Mouse (Mus musculus) adipocyte (in vitro differentiated cells): ENCODE measurements around the gene Col23a1.
A peak's percentile ranks its signal among the peaks of the same experiment; 100 is the strongest.

Experiments
- DNase-seq: peaks from one replicate; pipeline ENCODE4 v3.0.0-alpha.2; 2016; ENCODE audit warnings: low spot score

The Col23a1 gene

DNA sequence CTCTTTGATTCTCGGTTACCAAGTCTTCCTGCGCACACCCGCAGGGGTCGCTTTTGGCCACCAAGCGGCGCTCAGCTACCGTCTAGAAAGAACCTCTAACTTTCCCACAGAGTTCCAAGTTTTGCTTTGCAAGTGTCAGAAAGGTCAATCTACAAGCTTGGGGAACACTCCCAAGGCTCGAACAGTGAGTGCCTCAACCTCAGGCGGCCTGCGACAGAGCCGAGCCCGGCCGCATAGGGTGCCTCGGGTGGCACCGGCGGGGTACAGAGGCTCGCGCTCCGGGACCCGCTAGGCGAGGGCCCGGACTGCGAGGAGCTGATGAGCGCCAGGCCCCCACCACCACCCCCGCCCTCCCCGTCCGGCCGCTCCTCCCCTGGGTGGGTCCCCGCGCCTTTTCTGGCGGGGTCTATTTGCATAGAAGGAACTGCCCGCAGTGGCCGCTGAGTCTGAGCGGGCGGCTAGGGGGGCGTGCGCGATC is at the start of gene Col23a1:
Gene Col23a1 (plus strand): TSS at position 357 of the 478 bp plus-strand sequence.
- DNase-seq, result peak; percentile 81

DNA sequence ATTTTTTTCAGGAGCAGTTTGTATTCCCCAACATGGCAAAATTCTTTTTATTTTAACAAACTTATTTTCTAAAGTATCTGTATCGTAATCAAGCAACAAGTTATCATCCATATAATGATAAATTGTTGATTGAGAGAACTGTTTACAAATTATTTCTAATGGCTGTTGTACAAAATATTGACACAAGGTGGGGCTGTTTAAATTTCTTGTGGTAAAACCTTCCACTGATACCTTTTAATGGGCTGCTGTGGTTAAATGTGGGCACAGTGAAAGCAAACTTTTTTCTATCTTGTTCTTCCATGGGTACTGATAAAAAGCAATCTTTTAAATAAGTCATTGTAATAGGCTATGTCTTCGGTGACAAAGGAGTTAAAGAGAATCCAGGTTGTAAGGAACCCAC is 46.8 kb upstream of the Col23a1 start:
- no peak for DNase-seq

- DNase-seq, result no peak
Measured at GRCm38 (mm10) chr11:51257006-51257405, 32.7 kb upstream of the Col23a1 start.

DNA sequence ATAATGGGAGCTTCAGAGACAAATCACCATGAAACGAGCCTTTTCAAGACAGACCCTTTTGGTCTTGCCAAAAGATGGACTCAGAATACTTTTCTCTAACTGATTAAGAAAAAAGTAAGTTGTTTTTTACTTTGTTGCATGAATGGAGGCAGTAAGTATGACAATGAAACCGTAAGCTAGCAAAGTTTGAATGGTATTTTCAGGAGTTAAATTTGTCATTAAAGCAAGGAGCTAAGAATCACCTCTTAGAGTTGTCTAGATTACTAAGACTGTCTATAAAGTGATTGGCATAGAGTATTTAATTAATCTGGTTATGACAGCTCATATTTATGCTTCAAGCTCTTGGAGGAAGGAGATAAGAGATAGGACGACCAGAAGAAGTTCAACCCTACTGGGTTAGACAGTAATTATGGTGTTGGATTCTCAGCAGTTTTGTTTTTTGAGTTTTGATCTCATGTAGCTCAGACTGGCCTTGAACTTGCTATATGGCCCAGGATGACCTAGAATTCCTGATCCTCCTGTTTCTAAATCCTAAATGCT is 28.0 kb upstream of the Col23a1 start, which contains the start of gene Clk4:
Gene Clk4 (plus strand): TSS at position 51 of the 540 bp plus-strand sequence.
- DNase-seq, result no peak

DNA sequence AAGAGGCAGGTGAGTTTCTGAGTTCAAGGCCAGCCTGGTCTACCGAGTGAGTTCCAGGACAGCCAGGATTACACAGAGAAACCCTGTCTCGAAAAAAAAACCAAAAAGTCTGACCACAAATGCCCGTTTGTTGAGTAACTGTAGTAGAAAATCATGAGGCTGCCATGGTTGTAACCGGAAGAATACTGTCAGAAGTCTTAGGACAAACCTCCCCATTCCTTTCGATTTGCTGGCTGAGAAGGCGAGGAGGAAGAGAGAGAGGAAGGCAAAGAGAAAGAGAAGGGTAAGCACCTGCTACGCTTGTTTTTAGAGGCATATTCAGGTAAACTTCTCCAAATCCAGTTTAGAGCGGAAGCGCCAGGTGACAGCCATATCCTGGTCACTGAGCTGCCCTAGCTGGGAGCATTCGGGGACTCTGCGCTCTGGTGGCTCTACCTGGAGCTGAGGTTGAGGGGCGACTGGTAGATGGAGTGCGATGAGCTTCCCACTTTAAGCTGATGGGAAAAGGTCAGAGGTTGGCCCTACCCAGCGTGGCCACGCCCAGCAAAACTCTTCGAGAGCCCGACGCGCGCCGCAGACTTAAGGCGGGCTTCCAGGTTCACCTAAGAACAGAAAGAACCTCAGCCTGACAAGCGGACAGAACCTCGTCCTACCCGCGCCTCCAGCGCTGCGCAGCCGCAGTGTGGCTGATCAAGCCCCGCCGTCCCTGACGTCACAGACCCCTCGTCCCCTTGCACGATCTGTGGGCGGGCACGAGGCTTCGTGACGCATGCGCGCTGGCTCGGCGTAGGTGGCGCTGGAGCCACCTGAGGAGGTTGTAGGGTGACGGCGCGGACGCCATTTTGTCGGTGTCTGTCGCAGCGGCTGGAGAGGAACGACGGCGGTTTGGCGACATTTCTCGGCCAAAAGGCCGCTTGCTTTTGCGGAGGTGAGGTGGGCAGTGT is 27.1 kb upstream of the Col23a1 start, which contains the start of gene BC049762:
Gene BC049762 (minus strand): TSS at position 705 of the 944 bp plus-strand sequence.
- peak; percentile 97 for DNase-seq

GRCm38 (mm10) chr11:51263286-51263831 is 26.4 kb upstream of the Col23a1 start:
- DNase-seq, result peak; percentile 83

GRCm38 (mm10) chr11:51264352-51264751 is 25.4 kb upstream of the Col23a1 start:
- DNase-seq, result peak; percentile 87

DNA sequence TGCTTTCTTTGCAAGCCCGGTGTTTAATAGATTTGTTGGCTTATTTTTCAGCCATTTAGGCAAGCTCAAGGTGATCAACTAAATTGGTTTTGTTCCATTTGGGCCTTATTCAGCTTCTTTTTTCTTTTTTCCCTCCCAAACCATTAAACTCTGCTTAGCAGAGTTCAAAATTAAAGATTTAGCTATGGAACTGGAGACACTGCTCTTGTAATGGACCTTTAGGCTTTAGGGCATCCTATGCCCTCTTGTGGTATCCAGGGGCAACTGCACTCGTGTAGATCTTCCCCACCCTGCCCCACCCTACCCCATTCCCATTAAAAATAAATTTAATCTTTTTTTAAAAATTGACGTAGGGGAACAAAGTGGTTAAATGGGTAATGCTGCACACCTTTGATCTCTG is 24.4 kb upstream of the Col23a1 start:
- peak; percentile 48 for DNase-seq

DNA sequence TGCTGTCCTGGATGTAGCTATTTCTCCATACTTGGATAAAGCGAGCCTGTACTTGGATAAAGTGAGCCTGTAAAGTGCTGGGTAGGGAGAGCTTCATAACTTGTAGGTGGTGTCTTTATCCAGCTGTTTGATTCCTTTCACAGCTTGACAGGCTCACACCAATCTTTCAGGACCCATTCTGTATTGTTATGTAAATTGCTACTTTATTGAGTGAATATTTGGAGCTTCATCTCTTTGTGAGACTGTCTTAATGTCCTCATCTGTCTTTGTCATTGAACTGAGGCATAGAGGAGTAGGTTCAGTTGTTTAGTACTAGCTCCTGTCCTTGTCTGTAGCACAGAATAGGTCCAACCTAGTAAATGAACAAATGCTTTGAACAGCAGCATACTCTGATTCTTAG is 15.3 kb upstream of the Col23a1 start:
- no peak for DNase-seq

DNA sequence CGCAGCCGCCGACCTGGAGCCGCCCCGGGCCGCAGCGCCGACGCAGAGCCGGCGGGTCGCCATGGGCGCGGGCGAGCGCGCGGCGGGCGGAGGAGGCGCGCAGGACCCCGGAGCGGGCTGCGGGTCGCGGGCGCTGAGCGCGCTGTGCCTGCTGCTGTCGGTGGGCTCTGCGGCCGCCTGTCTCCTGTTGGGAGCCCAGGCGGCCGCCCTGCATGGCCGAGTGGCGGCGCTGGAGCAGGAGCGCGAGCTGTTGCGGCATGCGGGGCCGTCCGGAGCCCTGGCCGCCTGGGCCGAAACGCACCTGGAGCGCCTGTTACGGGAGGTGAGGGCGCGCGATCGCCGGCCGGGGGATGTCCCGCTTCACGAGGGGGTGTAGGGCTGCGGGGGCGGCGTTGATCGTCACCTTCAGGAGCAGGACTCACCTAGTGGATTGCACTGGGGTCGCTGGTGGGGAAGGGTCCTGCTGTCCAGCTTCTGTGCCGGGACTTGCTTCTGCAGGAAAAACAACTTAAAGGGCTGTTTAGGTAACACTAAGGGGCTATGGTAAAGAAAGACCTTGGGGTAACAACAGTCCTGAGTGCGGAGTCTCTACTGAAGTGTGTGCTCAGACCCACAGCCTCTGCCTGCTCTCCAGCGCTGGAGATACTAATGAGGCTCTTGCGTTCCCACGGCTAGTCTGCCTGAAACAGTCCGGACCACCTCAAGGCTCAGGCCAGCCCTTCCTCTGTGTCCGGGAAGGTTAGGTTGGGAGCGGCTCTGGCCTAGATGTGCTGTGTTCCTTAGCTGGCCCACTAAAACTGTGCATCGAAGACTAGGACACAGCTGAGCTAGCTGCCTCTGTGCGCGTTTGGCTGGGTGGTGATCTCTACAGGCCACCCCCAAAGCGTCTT is 591 bp downstream of the Col23a1 start:
- DNase-seq, result no peak

GRCm38 (mm10) chr11:51293956-51294530 is 4.3 kb downstream of the Col23a1 start:
- DNase-seq, result no peak

DNA sequence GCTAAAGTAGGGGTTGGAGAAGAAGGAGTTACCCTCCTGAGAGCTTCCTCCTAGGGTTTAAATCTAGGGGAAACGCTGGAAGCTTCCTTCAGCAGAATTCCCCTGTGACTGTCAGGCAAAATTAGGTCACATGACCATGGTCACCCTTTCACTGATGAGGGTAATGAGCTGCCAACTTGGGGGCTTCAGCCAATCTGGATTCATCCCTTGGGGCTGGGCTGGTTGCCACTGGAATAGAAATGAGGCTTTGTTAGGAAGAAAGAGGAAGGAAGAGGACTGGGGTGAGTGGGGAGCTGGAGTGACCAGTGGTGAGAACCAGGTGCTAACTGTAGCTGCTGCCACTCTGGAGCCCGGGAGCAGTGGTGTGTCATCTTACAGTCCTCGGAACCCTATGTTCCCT is 6.0 kb downstream of the Col23a1 start:
- DNase-seq, result no peak

DNA sequence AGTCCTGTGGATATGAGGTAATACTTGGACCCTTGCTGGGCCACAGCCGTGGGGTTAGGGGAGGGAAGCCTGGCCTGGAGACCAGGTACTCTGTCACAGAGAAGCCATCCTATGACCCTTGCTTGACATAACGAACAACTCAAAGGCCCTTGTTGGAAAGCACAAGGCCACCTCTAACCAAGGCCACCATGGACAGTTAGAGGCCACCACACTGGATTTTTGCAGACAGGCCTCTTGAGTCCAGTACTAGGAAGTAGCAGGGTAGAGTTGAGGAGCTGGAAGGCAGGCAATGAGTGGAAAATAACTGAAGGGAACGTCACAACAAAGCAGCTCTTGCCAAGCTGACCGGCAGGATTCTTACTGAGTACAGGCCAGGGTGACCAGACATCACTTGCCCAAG is 9.0 kb downstream of the Col23a1 start:
- DNase-seq, result peak; percentile 10

- no peak for DNase-seq
Measured at GRCm38 (mm10) chr11:51302396-51302795, 12.7 kb downstream of the Col23a1 start.

DNA sequence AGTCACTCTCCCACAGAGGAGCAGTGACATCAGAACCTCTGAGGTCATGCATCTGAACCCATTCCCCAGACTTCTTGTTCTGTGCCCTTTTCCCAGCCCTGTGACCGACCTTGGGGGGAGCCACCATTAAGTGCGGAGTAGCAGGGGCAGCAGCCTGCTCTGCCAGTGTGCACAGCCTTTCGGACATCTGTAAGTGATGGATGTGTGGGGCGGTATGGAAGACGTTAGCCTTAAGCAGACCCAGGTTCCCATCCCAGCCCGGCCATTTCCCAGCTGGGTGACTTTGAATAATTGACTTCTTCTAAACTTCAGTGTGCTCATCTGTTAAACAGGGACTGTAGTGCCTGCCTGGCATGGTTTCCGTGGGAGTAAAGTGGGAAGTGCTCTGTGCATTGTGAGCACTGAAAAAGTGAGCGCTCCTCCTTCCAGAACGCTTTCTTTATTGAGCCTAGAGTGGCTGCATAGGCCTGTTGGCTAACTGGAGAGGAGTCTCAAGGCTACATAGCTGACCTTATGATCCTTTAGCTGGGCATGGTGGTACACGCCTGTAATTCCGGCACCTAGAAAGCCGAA is 14.3 kb downstream of the Col23a1 start:
- DNase-seq, result no peak

- DNase-seq, result no peak
Measured at GRCm38 (mm10) chr11:51308306-51308705, 18.6 kb downstream of the Col23a1 start.

DNA sequence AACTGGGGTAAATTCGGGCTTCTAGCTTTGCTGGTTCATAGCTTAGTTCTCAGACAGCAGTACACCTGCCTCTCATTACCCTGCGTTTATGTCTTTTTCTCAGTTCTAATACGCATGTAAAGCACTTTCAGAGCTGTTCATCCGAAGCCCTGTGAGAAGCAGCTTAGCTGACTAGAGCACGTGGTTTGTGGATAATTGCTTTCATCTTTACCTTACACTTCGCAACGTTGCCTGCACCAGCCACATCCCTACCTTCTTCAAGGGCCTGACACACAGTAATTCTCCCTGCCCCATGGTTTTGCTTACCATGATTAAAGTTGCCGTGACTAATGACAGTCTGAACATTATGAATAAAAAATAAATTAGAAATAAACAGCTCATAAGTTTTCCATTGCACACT is 22.1 kb downstream of the Col23a1 start:
- DNase-seq, result no peak

GRCm38 (mm10) chr11:51315991-51316810 is 26.5 kb downstream of the Col23a1 start:
- DNase-seq, result no peak

GRCm38 (mm10) chr11:51320609-51321008 is 30.9 kb downstream of the Col23a1 start:
- DNase-seq, result no peak

- DNase-seq, result peak; percentile 47
Measured at GRCm38 (mm10) chr11:51326908-51327307, 37.2 kb downstream of the Col23a1 start.
